Mouse (Mus musculus) small intestine, adult 2 months (tissue): ENCODE data around the gene Lama4. TPM values are rescaled to one million over a fixed set of nuclear protein-coding genes. Genes with fewer than 3 reads are reported as not detected.

Experiments used
- H3K27ac ChIP-seq: fragments of 200-500 bp; 2 replicates; pipeline ENCODE4 v1.5.1; 2012; ENCODE audit warnings: low read depth, low read length, control low read depth, inconsistent platforms; ENCODE audit not compliant: insufficient read depth
- H3K27me3 ChIP-seq: fragments of 200-500 bp; 2 replicates; pipeline ENCODE4 v1.6.1; 2012; ENCODE audit warnings: mild to moderate bottlenecking, moderate library complexity, low read length, inconsistent platforms; ENCODE audit not compliant: control insufficient read depth, insufficient read depth
- H3K36me3 ChIP-seq: fragments of 200-500 bp; 2 replicates; pipeline ENCODE4 v1.6.1; 2012; ENCODE audit warnings: mild to moderate bottlenecking, low read length, control low read depth, inconsistent platforms; ENCODE audit not compliant: control insufficient read depth, insufficient read depth
- H3K4me1 ChIP-seq: fragments of 200-500 bp; 2 replicates; pipeline ENCODE4 v1.6.1; 2012; ENCODE audit warnings: low read length, inconsistent platforms, mixed read lengths; ENCODE audit not compliant: control insufficient read depth, insufficient read depth, insufficient read length
- H3K4me3 ChIP-seq: fragments of 200-500 bp; 2 replicates; pipeline ENCODE4 v1.5.1; 2012; ENCODE audit warnings: low read depth, mild to moderate bottlenecking, control low read depth, inconsistent platforms, low read length, moderate library complexity
- CTCF ChIP-seq: fragments of 200-500 bp; IDR thresholded peaks from 2 replicates; pipeline ENCODE4 v1.5.1; 2012; ENCODE audit warnings: low read depth, mild to moderate bottlenecking, control low read depth, inconsistent platforms, low read length, moderate library complexity, mixed read lengths; ENCODE audit not compliant: insufficient replicate concordance, insufficient read length; ENCODE audit errors: extremely low read depth
- POLR2A ChIP-seq: fragments of 200-500 bp; IDR thresholded peaks from 2 replicates; pipeline ENCODE4 v1.6.1; 2012; ENCODE audit warnings: low read depth, mild to moderate bottlenecking, control low read depth, inconsistent platforms, low read length, moderate library complexity
- WGBS: fragments of 180-500 bp; shearing (Covaris S2); methylation state at CpG from one replicate; pipeline ENCODE4 v1.1.7; 2018; 5-methylcytosine and 5-hydroxymethylcytosine counted together
- polyA plus RNA-seq: library from polyadenylated mRNA; depleted of rRNA; stranded (reverse); fragments of >200 nt; gene quantifications from 2 replicates; pipeline ENCODE4 v1.2.3, GENCODE M21; 2012; rRNA removed

Gene Lama4
- polyA plus RNA-seq, result 5.4 and 8.9 TPM in 2 replicates

- H3K36me3 ChIP-seq, result no peaks in the 10 kb centered on the region
- H3K4me1 ChIP-seq, result no peaks in the 10 kb centered on the region
- WGBS, result 7% methylated on average over 24 of the region's 24 CpGs
- TF ChIP-seq CTCF (no peak), POLR2A (peak; percentile 58; the same call in 1 of the 2 replicates)
- H3K27ac ChIP-seq, result peak within 1 kb of the TSS; percentile 63
- peak within 1 kb of the TSS; percentile 68 for H3K4me3 ChIP-seq
- no peaks in the 10 kb centered on the region for H3K27me3 ChIP-seq
These were observed at the start of gene Lama4 for GRCm38 (mm10) chr10:38965075-38965781. Gene Lama4 (plus strand): TSS chr10:38965515.

GRCm38 (mm10) chr10:38916027-38916617 is 49.2 kb upstream of the Lama4 start:
- TF ChIP-seq CTCF, result no peak
- TF ChIP-seq POLR2A, result no peak
- Histone ChIP-seq H3K27me3 (no peaks in the 10 kb centered on the region), H3K36me3 (no peaks in the 10 kb centered on the region), H3K4me3 (no peak overlapping the region), H3K27ac (no peak overlapping the region), H3K4me1 (no peaks in the 10 kb centered on the region)
- 51% methylated on average over 4 of the region's 4 CpGs for WGBS

- 66% methylated on average over 6 of the region's 6 CpGs for WGBS
- Histone ChIP-seq H3K27me3 (no peaks in the 10 kb centered on the region), H3K4me3 (no peak overlapping the region), H3K4me1 (no peaks in the 10 kb centered on the region), H3K36me3 (no peaks in the 10 kb centered on the region), H3K27ac (no peak overlapping the region)
- TF ChIP-seq POLR2A, result no peak
- TF ChIP-seq CTCF, result no peak
These were observed 36.2 kb upstream of the Lama4 start for GRCm38 (mm10) chr10:38928940-38929697.

- TF ChIP-seq CTCF (no peak), POLR2A (no peak)
- Histone ChIP-seq H3K4me1 (no peaks in the 10 kb centered on the region), H3K4me3 (no peak overlapping the region), H3K27ac (no peak overlapping the region), H3K27me3 (no peaks in the 10 kb centered on the region), H3K36me3 (no peaks in the 10 kb centered on the region)
- 62% methylated on average over 2 of the region's 2 CpGs for whole genome bisulfite sequencing
These were observed 20.6 kb upstream of the Lama4 start for GRCm38 (mm10) chr10:38944701-38945100.

- 29% methylated on average over 2 of the region's 2 CpGs for WGBS
- Histone ChIP-seq H3K27ac (no peak overlapping the region), H3K4me3 (no peak overlapping the region), H3K4me1 (no peaks in the 10 kb centered on the region), H3K36me3 (no peaks in the 10 kb centered on the region), H3K27me3 (no peaks in the 10 kb centered on the region)
- TF ChIP-seq CTCF, result no peak
- TF ChIP-seq POLR2A, result no peak
These were observed 3.4 kb upstream of the Lama4 start for GRCm38 (mm10) chr10:38961920-38962319.

- WGBS, result 71% methylated on average over 4 of the region's 4 CpGs
- no peaks in the 10 kb centered on the region for H3K27me3 ChIP-seq
- H3K36me3 ChIP-seq, result no peaks in the 10 kb centered on the region
- no peak overlapping the region for H3K27ac ChIP-seq
- no peak overlapping the region for H3K4me3 ChIP-seq
- H3K4me1 ChIP-seq, result no peaks in the 10 kb centered on the region
- TF ChIP-seq POLR2A (no peak), CTCF (no peak)
These were observed 618 bp upstream of the Lama4 start for GRCm38 (mm10) chr10:38964719-38965074.

GRCm38 (mm10) chr10:38965857-38966256 is 542 bp downstream of the Lama4 start:
- WGBS, result 6% methylated on average over 14 of the region's 14 CpGs
- no peak for TF ChIP-seq POLR2A
- no peak for TF ChIP-seq CTCF
- Histone ChIP-seq H3K27ac (peak overlapping the region; percentile 63), H3K36me3 (no peaks in the 10 kb centered on the region), H3K4me3 (peak overlapping the region; percentile 68), H3K27me3 (no peaks in the 10 kb centered on the region), H3K4me1 (no peaks in the 10 kb centered on the region)
